Comparison of ENCODE assay signal across 8 mouse cellular contexts in genomic region chr8:119843444-119843843, GRCm38 (mm10). TPM values are rescaled to one million over a fixed set of nuclear protein-coding genes. Genes with fewer than 3 reads are reported as not detected.
DNase-seq lines count a peak whose midpoint lies in the region; ATAC-seq and TF ChIP-seq lines count a peak whose summit lies in the region.

No protein-coding gene starts in this region.

- ATAC-seq in forebrain, embryonic 14.5 days, result no peak
- no peak for ATAC-seq in forebrain, embryonic 16.5 days
- ATAC-seq in frontal cortex, adult (ENCODE audit: low TSS enrichment), result peak; percentile 25; the same call in 1 of the 2 replicates

- no peak overlapping the region for H3K4me2 ChIP-seq in forebrain, embryonic 14.5 days (ENCODE audit: low read length)
- no peak overlapping the region for H3K4me2 ChIP-seq in forebrain, embryonic 16.5 days (ENCODE audit: low read length)

- no peaks in the 10 kb centered on the region for H3K36me3 ChIP-seq in forebrain, embryonic 14.5 days (ENCODE audit: control insufficient read depth, insufficient read depth, low read length)
- no peaks in the 10 kb centered on the region for H3K36me3 ChIP-seq in forebrain, embryonic 16.5 days (ENCODE audit: control insufficient read depth, insufficient read depth)

- 2% methylated on average over 4 of the region's 4 CpGs for WGBS in forebrain, embryonic 14.5 days
- WGBS in forebrain, embryonic 16.5 days, result 2% methylated on average over 4 of the region's 4 CpGs
- 0% methylated on average over 4 of the region's 4 CpGs for WGBS in bone marrow, adult 2 months

- H3K9ac ChIP-seq in forebrain, embryonic 14.5 days (ENCODE audit: low read length), result no peak overlapping the region
- no peak overlapping the region for H3K9ac ChIP-seq in forebrain, embryonic 16.5 days (replicated peaks; ENCODE audit: low read depth, low read length)

- no peak for TF ChIP-seq POLR2A in bone marrow, adult 2 months (IDR thresholded peaks at IDR 0.05; ENCODE audit: borderline replicate concordance, control insufficient read depth, low read depth, low read length)

- H3K4me3 ChIP-seq in forebrain, embryonic 14.5 days (ENCODE audit: low read depth, low read length), result no peak overlapping the region
- no peak overlapping the region for H3K4me3 ChIP-seq in forebrain, embryonic 16.5 days (replicated peaks; ENCODE audit: low read length)
- no peak overlapping the region for H3K4me3 ChIP-seq in bone marrow, adult 2 months (replicated peaks; ENCODE audit: control insufficient read depth, low read depth, low read length)

- H3K4me1 ChIP-seq in forebrain, embryonic 14.5 days (ENCODE audit: control insufficient read depth, insufficient read depth, low read length), result peaks cover 13% of the 10 kb centered on the region
- peaks cover 20% of the 10 kb centered on the region for H3K4me1 ChIP-seq in forebrain, embryonic 16.5 days (replicated peaks; ENCODE audit: control insufficient read depth, insufficient read depth, low read length)
- H3K4me1 ChIP-seq in bone marrow, adult 2 months (ENCODE audit: control insufficient read depth, insufficient read depth, low read length), result peaks cover 5% of the 10 kb centered on the region; the same call in 1 of the 2 replicates

- peak; percentile 91 for DNase-seq in forebrain, embryonic 14.5 days (ENCODE audit: low spot score)
- peak; percentile 86 for DNase-seq in CD4-positive helper T cell, adult 2 months (ENCODE audit: low read depth, low spot score)
- peak; percentile 88 for DNase-seq in layer of hippocampus, adult 11-12 months (ENCODE audit: low spot score)
- DNase-seq in lung, postnatal 36 days, result peak; percentile 94
- peak; percentile 57 to 86 for DNase-seq in spleen, postnatal 10 days (ENCODE audit: low spot score in 2 of 2)

- TF ChIP-seq CTCF in bone marrow, adult 2 months (IDR thresholded peaks at IDR 0.05; ENCODE audit: control insufficient read depth, insufficient read depth, low read length), result peak; percentile 80

- H3K27ac ChIP-seq in forebrain, embryonic 14.5 days (ENCODE audit: low read depth, low read length), result no peak overlapping the region
- no peak overlapping the region for H3K27ac ChIP-seq in forebrain, embryonic 16.5 days (ENCODE audit: low read length)
- no peak overlapping the region for H3K27ac ChIP-seq in bone marrow, adult 2 months (ENCODE audit: control insufficient read depth, insufficient read depth, low read depth, low read length, poor library complexity)

- no peaks in the 10 kb centered on the region for H3K9me3 ChIP-seq in forebrain, embryonic 14.5 days (replicated peaks; ENCODE audit: control insufficient read depth, low read length)
- no peaks in the 10 kb centered on the region for H3K9me3 ChIP-seq in forebrain, embryonic 16.5 days (ENCODE audit: control insufficient read depth, low read length)

- H3K27me3 ChIP-seq in forebrain, embryonic 14.5 days (replicated peaks; ENCODE audit: control insufficient read depth, insufficient read depth, low read length), result no peaks in the 10 kb centered on the region
- H3K27me3 ChIP-seq in forebrain, embryonic 16.5 days (replicated peaks; ENCODE audit: control insufficient read depth, insufficient read depth, low read length), result no peaks in the 10 kb centered on the region

RNA-seq across cellular contexts. Expression of gene Cotl1, which starts 3.1 kb away (rescaled TPM):
- 403 and 455 TPM in 2 replicates for polyA plus RNA-seq in forebrain, embryonic 14.5 days (2014; fragmentation: Nextera tagmentation; extraction: Ambion mirVana)
- polyA plus RNA-seq in forebrain, embryonic 16.5 days (2015; fragmentation: Nextera tagmentation; extraction: Ambion mirVana), result 119 and 147 TPM in 2 replicates
- 90.1 and 247 TPM in 2 replicates for polyA plus RNA-seq in bone marrow, adult 2 months (2011; ENCODE audit: insufficient read depth, insufficient read length, low replicate concordance, missing spikeins)

RNA-seq across cellular contexts. Expression of gene Klhl36, which starts 18.6 kb away (rescaled TPM):
- 11.9 and 12.5 TPM in 2 replicates for polyA plus RNA-seq in forebrain, embryonic 14.5 days (2014; fragmentation: Nextera tagmentation; extraction: Ambion mirVana)
- 15.2 and 19.1 TPM in 2 replicates for polyA plus RNA-seq in forebrain, embryonic 16.5 days (2015; fragmentation: Nextera tagmentation; extraction: Ambion mirVana)
- polyA plus RNA-seq in bone marrow, adult 2 months (2011; ENCODE audit: insufficient read depth, insufficient read length, low replicate concordance, missing spikeins), result 2.8 and 4.8 TPM in 2 replicates
